In genomic region chr1:153480386-153481024, GRCm38 (mm10) we compare ENCODE assay signal across 8 mouse cellular contexts. TPM values are rescaled to one million over a fixed set of nuclear protein-coding genes. Genes with fewer than 3 reads are reported as not detected.
DNase-seq lines count a peak whose midpoint lies in the region; ATAC-seq lines count a peak whose summit lies in the region.

No protein-coding gene starts in this region.

- no peak overlapping the region for H3K4me2 ChIP-seq in forebrain, embryonic 12.5 days
- no peak overlapping the region for H3K4me2 ChIP-seq in liver, embryonic 16.5 days (ENCODE audit: low read depth, low read length)
- no peak overlapping the region for H3K4me2 ChIP-seq in neural tube, embryonic 14.5 days (ENCODE audit: low read depth, low read length)

- DNase-seq in 416B (ENCODE audit: low read depth) = peak; percentile 80
- peak; percentile 52 for DNase-seq in c-Kit-negative CD71-positive TER-119-positive erythroid progenitor cells, embryonic 14.5 days (ENCODE audit: low read depth, low spot score)
- DNase-seq in kidney, adult 8-10 months = peak; percentile 41 to 77
- DNase-seq in thymus, postnatal 36 days = peak; percentile 72 to 78

- H3K27me3 ChIP-seq in forebrain, embryonic 12.5 days = no peaks in the 10 kb centered on the region
- no peaks in the 10 kb centered on the region for H3K27me3 ChIP-seq in liver, embryonic 16.5 days (ENCODE audit: control insufficient read depth, insufficient read depth, low read depth, low read length)
- no peaks in the 10 kb centered on the region for H3K27me3 ChIP-seq in neural tube, embryonic 14.5 days (ENCODE audit: control insufficient read depth, insufficient read depth, low read length)

- 50% methylated on average over 1 of the region's 1 CpGs for WGBS in forebrain, embryonic 12.5 days
- WGBS in liver, embryonic 16.5 days (ENCODE audit: insufficient replicate concordance) = 25% methylated on average over 1 of the region's 1 CpGs
- 53% methylated on average over 1 of the region's 1 CpGs for WGBS in neural tube, embryonic 14.5 days

- H3K9me3 ChIP-seq in forebrain, embryonic 12.5 days = no peaks in the 10 kb centered on the region
- no peaks in the 10 kb centered on the region for H3K9me3 ChIP-seq in liver, embryonic 16.5 days (replicated peaks; ENCODE audit: control insufficient read depth, low read length)
- H3K9me3 ChIP-seq in neural tube, embryonic 14.5 days (ENCODE audit: control insufficient read depth, low read length) = no peaks in the 10 kb centered on the region

- ATAC-seq in CD4-positive, CD25-positive, alpha-beta regulatory T cell, adult 4 months = peak; percentile 80
- 0 out of 2 replicates have a peak, but pooled peaks have one; percentile 10 for ATAC-seq in forebrain, embryonic 12.5 days (ENCODE audit: low FRiP score)
- 0 out of 2 replicates have a peak, but pooled peaks have one; percentile 44 for ATAC-seq in liver, embryonic 16.5 days (ENCODE audit: low read depth)
- 0 out of 2 replicates have a peak, but pooled peaks have one; percentile 32 for ATAC-seq in neural tube, embryonic 14.5 days (ENCODE audit: low read depth)

- H3K4me1 ChIP-seq in forebrain, embryonic 12.5 days = peaks cover 16% of the 10 kb centered on the region
- H3K4me1 ChIP-seq in liver, embryonic 16.5 days (ENCODE audit: control insufficient read depth, low read depth, low read length) = peaks cover 12% of the 10 kb centered on the region
- H3K4me1 ChIP-seq in neural tube, embryonic 14.5 days (ENCODE audit: control insufficient read depth, insufficient read depth, low read length) = peaks cover 14% of the 10 kb centered on the region

- H3K4me3 ChIP-seq in forebrain, embryonic 12.5 days (replicated peaks) = no peak overlapping the region
- H3K4me3 ChIP-seq in liver, embryonic 16.5 days (ENCODE audit: low read depth, low read length) = no peak overlapping the region
- H3K4me3 ChIP-seq in neural tube, embryonic 14.5 days (ENCODE audit: low read depth, low read length) = no peak overlapping the region

- H3K27ac ChIP-seq in forebrain, embryonic 12.5 days = no peak overlapping the region
- no peak overlapping the region for H3K27ac ChIP-seq in liver, embryonic 16.5 days (ENCODE audit: low read length)
- no peak overlapping the region for H3K27ac ChIP-seq in neural tube, embryonic 14.5 days (ENCODE audit: low read depth, low read length)

- H3K9ac ChIP-seq in forebrain, embryonic 12.5 days = no peak overlapping the region
- no peak overlapping the region for H3K9ac ChIP-seq in liver, embryonic 16.5 days (ENCODE audit: low read depth, low read length)
- no peak overlapping the region for H3K9ac ChIP-seq in neural tube, embryonic 14.5 days (replicated peaks; ENCODE audit: low read depth, low read length)

- H3K36me3 ChIP-seq in forebrain, embryonic 12.5 days (replicated peaks) = peaks cover 71% of the 10 kb centered on the region
- H3K36me3 ChIP-seq in liver, embryonic 16.5 days (ENCODE audit: control insufficient read depth, insufficient read depth) = peaks cover 50% of the 10 kb centered on the region
- peaks cover 39% of the 10 kb centered on the region for H3K36me3 ChIP-seq in neural tube, embryonic 14.5 days (ENCODE audit: control insufficient read depth, insufficient read depth, low read length)

RNA-seq across cellular contexts. Expression of gene Dhx9, which starts 7.0 kb away (rescaled TPM):
- 10 to 100 TPM; 28.0 to 35.3 TPM for polyA plus RNA-seq in CD4-positive, CD25-positive, alpha-beta regulatory T cell, adult 4 months (2017; shearing (Covaris generic))
- polyA plus RNA-seq in forebrain, embryonic 12.5 days (2016; fragmentation: Nextera tagmentation; extraction: Ambion mirVana) = 51.1 and 58.9 TPM in 2 replicates
- 8.5 and 9.0 TPM in 2 replicates for polyA plus RNA-seq in liver, embryonic 16.5 days (2015; fragmentation: Nextera tagmentation; extraction: Ambion mirVana)
- 26.5 and 41.2 TPM in 2 replicates for polyA plus RNA-seq in neural tube, embryonic 14.5 days (2014; fragmentation: Nextera tagmentation; extraction: Ambion mirVana)

RNA-seq across cellular contexts. Expression of gene Shcbp1l, which starts 55.5 kb away (rescaled TPM):
- under 1 TPM; 0.26 to 0.47 TPM for polyA plus RNA-seq in CD4-positive, CD25-positive, alpha-beta regulatory T cell, adult 4 months (2017; shearing (Covaris generic))
- 0.12 and 0.29 TPM in 2 replicates for polyA plus RNA-seq in forebrain, embryonic 12.5 days (2016; fragmentation: Nextera tagmentation; extraction: Ambion mirVana)
- 0.32 and 0.33 TPM in 2 replicates for polyA plus RNA-seq in liver, embryonic 16.5 days (2015; fragmentation: Nextera tagmentation; extraction: Ambion mirVana)
- 1.1 TPM in 2 replicates for polyA plus RNA-seq in neural tube, embryonic 14.5 days (2014; fragmentation: Nextera tagmentation; extraction: Ambion mirVana)

Comparison
In these comparisons a context has a peak if more than half of its experiments do, and no peak if none do; other contexts are left out.
1. ATAC-seq: peak in every context shown above with its lines; median percentile 80 in CD4-positive, CD25-positive, alpha-beta regulatory T cell, adult 4 months; 44 in liver, embryonic 16.5 days; 32 in neural tube, embryonic 14.5 days; 10 in forebrain, embryonic 12.5 days.